Mouse (Mus musculus): Measurements from ENCODE around the gene Frem1.

- TF ChIP-seq CTCF (IDR thresholded peaks at IDR 0.05; ENCODE audit: low read depth, low read length) (no peak), POLR2A (IDR thresholded peaks at IDR 0.05; ENCODE audit: insufficient read depth, low read length) (no peak), EP300 (IDR thresholded peaks at IDR 0.05; ENCODE audit: insufficient read depth, low read depth, low read length) (no peak)
Measured at GRCm38 (mm10) chr4:82945572-82946275, 106.4 kb downstream of the Frem1 start.
